ENCODE assay signal across 16 mouse cellular contexts in the genomic region with DNA sequence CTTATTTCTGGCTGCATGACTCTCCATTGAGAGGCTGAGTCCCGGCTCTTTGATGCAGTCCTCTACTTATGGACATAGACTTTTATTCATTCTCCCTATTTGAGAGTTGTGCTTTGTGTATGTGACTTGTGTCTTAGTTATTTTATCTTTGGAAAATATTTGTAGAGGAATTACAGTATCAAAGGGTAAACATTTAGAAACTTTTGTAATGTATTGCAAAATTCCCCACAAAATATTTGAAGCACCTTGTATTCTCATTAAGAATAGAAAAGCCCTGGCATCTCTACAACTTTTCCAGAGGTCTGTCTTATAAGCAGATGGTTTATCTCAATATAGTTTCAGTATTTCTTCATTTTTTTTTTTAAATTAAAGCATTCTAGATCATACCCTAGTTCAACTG.
"Had no signal": no experiment of that assay in that cellular context is flagged by ENCODE, and none has a peak within 500 bp of the region (broad histone marks: within the 10 kb centered on the region; RNA-seq: fewer than 3 reads in every experiment).

No protein-coding gene starts in this region.

- H3K9ac ChIP-seq: neural tube, embryonic 13.5 days; neural tube, embryonic 15.5 days; stomach, embryonic 15.5 days had no signal

- H3K4me3 ChIP-seq: neural tube, embryonic 13.5 days; neural tube, embryonic 15.5 days; stomach, embryonic 15.5 days had no signal

- H3K4me2 ChIP-seq: neural tube, embryonic 13.5 days; neural tube, embryonic 15.5 days; stomach, embryonic 15.5 days had no signal

- H3K9me3 ChIP-seq: neural tube, embryonic 13.5 days; neural tube, embryonic 15.5 days; stomach, embryonic 15.5 days had no signal

- H3K27ac ChIP-seq: neural tube, embryonic 13.5 days; neural tube, embryonic 15.5 days; stomach, embryonic 15.5 days; stomach, postnatal 0 days had no signal

- DNase-seq: retina, postnatal 1 day; right cerebral cortex, adult 18-20 months; right cerebral cortex, postnatal 14 days; right cerebral cortex, postnatal 25 days; right cerebral cortex, postnatal 4 days; spleen, adult 18-20 months; thymus, adult 18-20 months; thymus, adult 2 months; thymus, postnatal 14 days; thymus, postnatal 25 days; thymus, postnatal 36 days; thymus, postnatal 4 days had no signal

- H3K4me1 ChIP-seq: stomach, embryonic 15.5 days had no signal

- H3K36me3 ChIP-seq: neural tube, embryonic 13.5 days; neural tube, embryonic 15.5 days; stomach, embryonic 15.5 days had no signal

- H3K27me3 ChIP-seq: neural tube, embryonic 13.5 days; neural tube, embryonic 15.5 days; stomach, embryonic 15.5 days had no signal
